Mouse (Mus musculus): ENCODE measurements around the gene Siah2. TPM values are rescaled to one million over a fixed set of nuclear protein-coding genes. Genes with fewer than 3 reads are reported as not detected.

The Siah2 gene
- polyA plus RNA-seq, 1 experiment from 2014 or later: 5.5 TPM

GRCm38 (mm10) chr3:58714767-58715166 is 22.6 kb upstream of the Siah2 start:
- H3K9ac ChIP-seq (ENCODE audit: low read depth, low read length): no peak overlapping the region
- 66% methylated on average over 2 of the region's 2 CpGs for WGBS

GRCm38 (mm10) chr3:58714034-58714433 is 21.8 kb upstream of the Siah2 start:
- no peaks in the 10 kb centered on the region for H3K4me1 ChIP-seq (replicated peaks; ENCODE audit: insufficient read depth, low read length)
- no peak for ATAC-seq (replicated peaks; ENCODE audit: low FRiP score, low read depth)
- 77% methylated on average over 2 of the region's 2 CpGs for WGBS
- no peaks in the 10 kb centered on the region for H3K36me3 ChIP-seq (ENCODE audit: insufficient read depth, low read length)
- DNase-seq (ENCODE audit: low spot score): no peak
- H3K27me3 ChIP-seq (ENCODE audit: insufficient read depth, low read length): no peaks in the 10 kb centered on the region
- no peak overlapping the region for H3K4me2 ChIP-seq (ENCODE audit: low read length)
- no peak for TF ChIP-seq CTCF (IDR thresholded peaks at IDR 0.05; ENCODE audit: low read depth)
- no peak overlapping the region for H3K9ac ChIP-seq (ENCODE audit: low read depth, low read length)
- H3K27ac ChIP-seq: no peak overlapping the region
- no peak overlapping the region for H3K4me3 ChIP-seq (replicated peaks; ENCODE audit: low read depth, low read length)
- H3K9me3 ChIP-seq (replicated peaks; ENCODE audit: low read length): no peaks in the 10 kb centered on the region

More at GRCm38 (mm10) chr3:58714767-58715166, 22.6 kb upstream of the Siah2 start:
- ATAC-seq (replicated peaks; ENCODE audit: low FRiP score, low read depth): no peak
- H3K4me3 ChIP-seq (replicated peaks; ENCODE audit: low read depth, low read length): no peak overlapping the region
- no peaks in the 10 kb centered on the region for H3K9me3 ChIP-seq (replicated peaks; ENCODE audit: low read length)
- H3K27me3 ChIP-seq (ENCODE audit: insufficient read depth, low read length): no peaks in the 10 kb centered on the region
- no peak for TF ChIP-seq CTCF (IDR thresholded peaks at IDR 0.05; ENCODE audit: low read depth)
- no peak for DNase-seq (ENCODE audit: low spot score)
- H3K4me1 ChIP-seq (replicated peaks; ENCODE audit: insufficient read depth, low read length): no peaks in the 10 kb centered on the region
- H3K36me3 ChIP-seq (ENCODE audit: insufficient read depth, low read length): no peaks in the 10 kb centered on the region
- H3K27ac ChIP-seq: no peak overlapping the region
- no peak overlapping the region for H3K4me2 ChIP-seq (ENCODE audit: low read length)

DNA sequence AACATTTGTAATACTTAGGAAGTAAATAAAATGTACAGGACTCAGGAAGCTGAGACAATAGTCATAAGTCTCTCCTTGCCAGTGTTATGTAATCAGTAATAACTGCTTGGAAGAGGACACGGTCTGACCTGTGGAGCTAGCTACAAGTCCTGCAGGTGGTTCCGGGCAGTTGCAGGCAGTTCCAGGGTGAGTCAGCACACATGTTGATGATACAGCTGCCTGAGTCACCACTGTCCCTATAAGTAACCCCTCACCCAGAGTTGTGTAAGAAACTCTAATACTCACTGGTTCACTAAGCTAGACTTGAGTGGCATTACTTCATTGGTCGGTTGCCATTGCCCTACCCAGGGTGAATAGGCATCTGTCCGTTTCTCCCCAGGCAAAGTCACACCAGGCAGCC is 21.0 kb upstream of the Siah2 start:
- H3K4me2 ChIP-seq (ENCODE audit: low read length): no peak overlapping the region
- H3K27me3 ChIP-seq (ENCODE audit: insufficient read depth, low read length): no peaks in the 10 kb centered on the region
- H3K4me3 ChIP-seq (replicated peaks; ENCODE audit: low read depth, low read length): no peak overlapping the region
- no peak for TF ChIP-seq CTCF (IDR thresholded peaks at IDR 0.05; ENCODE audit: low read depth)
- H3K27ac ChIP-seq: no peak overlapping the region
- no peak for DNase-seq (ENCODE audit: low spot score)
- no peaks in the 10 kb centered on the region for H3K36me3 ChIP-seq (ENCODE audit: insufficient read depth, low read length)
- no peak overlapping the region for H3K9ac ChIP-seq (ENCODE audit: low read depth, low read length)
- H3K9me3 ChIP-seq (replicated peaks; ENCODE audit: low read length): no peaks in the 10 kb centered on the region
- 76% methylated on average over 4 of the region's 4 CpGs for WGBS
- no peak for ATAC-seq (replicated peaks; ENCODE audit: low FRiP score, low read depth)
- no peaks in the 10 kb centered on the region for H3K4me1 ChIP-seq (replicated peaks; ENCODE audit: insufficient read depth, low read length)

DNA sequence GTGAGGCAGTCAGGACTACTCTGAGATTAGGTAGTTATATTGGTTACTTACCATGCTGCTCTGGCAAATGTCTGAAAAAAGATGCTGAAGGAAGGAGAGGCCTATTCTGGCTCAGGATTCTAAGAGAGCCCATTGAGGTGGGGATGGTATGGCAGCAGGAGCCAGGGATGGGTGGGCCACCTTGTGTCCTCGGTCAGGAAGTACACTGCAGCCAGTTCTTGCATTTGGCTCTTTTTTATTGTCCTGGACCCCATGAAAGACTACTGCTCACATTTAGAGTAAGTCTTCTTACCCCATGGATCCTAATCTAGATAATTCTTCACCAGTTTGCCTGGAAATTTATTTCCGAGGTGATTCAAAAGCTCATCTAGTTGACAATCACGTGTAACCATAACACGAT is 12.3 kb upstream of the Siah2 start:
- Histone ChIP-seq H3K27ac (no peak overlapping the region), H3K27me3 (ENCODE audit: insufficient read depth, low read length) (no peaks in the 10 kb centered on the region), H3K4me3 (replicated peaks; ENCODE audit: low read depth, low read length) (no peak overlapping the region), H3K4me2 (ENCODE audit: low read length) (no peak overlapping the region), H3K9ac (ENCODE audit: low read depth, low read length) (no peak overlapping the region), H3K9me3 (replicated peaks; ENCODE audit: low read length) (no peaks in the 10 kb centered on the region), H3K36me3 (ENCODE audit: insufficient read depth, low read length) (no peaks in the 10 kb centered on the region), H3K4me1 (replicated peaks; ENCODE audit: insufficient read depth, low read length) (no peaks in the 10 kb centered on the region)
- WGBS: 80% methylated on average over 4 of the region's 4 CpGs
- ATAC-seq (replicated peaks; ENCODE audit: low FRiP score, low read depth): no peak
- DNase-seq (ENCODE audit: low spot score): peak; percentile 15
- TF ChIP-seq CTCF (IDR thresholded peaks at IDR 0.05; ENCODE audit: low read depth): peak; percentile 36; the same call in 1 of the 2 replicates

- ATAC-seq (replicated peaks; ENCODE audit: low FRiP score, low read depth): no peak
- Histone ChIP-seq H3K36me3 (ENCODE audit: insufficient read depth, low read length) (no peaks in the 10 kb centered on the region), H3K27me3 (ENCODE audit: insufficient read depth, low read length) (no peaks in the 10 kb centered on the region), H3K27ac (no peak overlapping the region), H3K4me3 (replicated peaks; ENCODE audit: low read depth, low read length) (no peak overlapping the region), H3K4me2 (ENCODE audit: low read length) (no peak overlapping the region), H3K9me3 (replicated peaks; ENCODE audit: low read length) (no peaks in the 10 kb centered on the region), H3K9ac (ENCODE audit: low read depth, low read length) (no peak overlapping the region), H3K4me1 (replicated peaks; ENCODE audit: insufficient read depth, low read length) (no peaks in the 10 kb centered on the region)
- peak; percentile 32 for DNase-seq (ENCODE audit: low spot score)
- no peak for TF ChIP-seq CTCF (IDR thresholded peaks at IDR 0.05; ENCODE audit: low read depth)
- WGBS: 61% methylated on average over 9 of the region's 9 CpGs
These were observed 11.5 kb upstream of the Siah2 start for GRCm38 (mm10) chr3:58703748-58704147.

DNA sequence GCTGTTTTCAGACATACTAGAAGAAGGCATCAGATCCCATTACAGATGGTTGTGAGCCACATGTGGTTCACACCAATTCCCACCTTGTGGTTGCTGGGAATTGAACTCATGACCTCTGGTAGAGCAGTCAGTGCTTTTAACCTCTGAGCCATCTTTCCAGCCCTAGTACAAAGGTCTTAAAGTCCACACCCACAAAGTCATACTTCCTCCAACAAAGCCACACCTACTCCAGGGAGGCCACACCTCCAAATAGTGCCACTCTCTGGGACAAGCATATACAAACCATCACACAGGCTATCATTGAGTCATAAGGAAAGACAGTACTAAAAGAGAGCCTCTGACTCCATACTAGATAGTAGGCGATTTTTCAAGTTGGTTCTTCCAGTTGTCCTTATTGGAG is 10.1 kb upstream of the Siah2 start:
- Histone ChIP-seq H3K36me3 (ENCODE audit: insufficient read depth, low read length) (no peaks in the 10 kb centered on the region), H3K9ac (ENCODE audit: low read depth, low read length) (no peak overlapping the region), H3K27ac (no peak overlapping the region), H3K27me3 (ENCODE audit: insufficient read depth, low read length) (no peaks in the 10 kb centered on the region), H3K4me3 (replicated peaks; ENCODE audit: low read depth, low read length) (no peak overlapping the region), H3K4me1 (replicated peaks; ENCODE audit: insufficient read depth, low read length) (no peaks in the 10 kb centered on the region), H3K9me3 (replicated peaks; ENCODE audit: low read length) (no peaks in the 10 kb centered on the region), H3K4me2 (ENCODE audit: low read length) (no peak overlapping the region)
- TF ChIP-seq CTCF (IDR thresholded peaks at IDR 0.05; ENCODE audit: low read depth): no peak
- no peak for ATAC-seq (replicated peaks; ENCODE audit: low FRiP score, low read depth)
- DNase-seq (ENCODE audit: low spot score): no peak
- 100% methylated on average over 1 of the region's 1 CpGs for WGBS

- H3K4me1 ChIP-seq (replicated peaks; ENCODE audit: insufficient read depth, low read length): no peaks in the 10 kb centered on the region
- no peaks in the 10 kb centered on the region for H3K27me3 ChIP-seq (ENCODE audit: insufficient read depth, low read length)
- no peaks in the 10 kb centered on the region for H3K9me3 ChIP-seq (replicated peaks; ENCODE audit: low read length)
- no peaks in the 10 kb centered on the region for H3K36me3 ChIP-seq (ENCODE audit: insufficient read depth, low read length)
- no peak overlapping the region for H3K4me3 ChIP-seq (replicated peaks; ENCODE audit: low read depth, low read length)
- 100% methylated on average over 1 of the region's 1 CpGs for WGBS
- DNase-seq (ENCODE audit: low spot score) (no peak), ATAC-seq (replicated peaks; ENCODE audit: low FRiP score, low read depth) (no peak)
- no peak overlapping the region for H3K4me2 ChIP-seq (ENCODE audit: low read length)
- no peak for TF ChIP-seq CTCF (IDR thresholded peaks at IDR 0.05; ENCODE audit: low read depth)
- no peak overlapping the region for H3K27ac ChIP-seq
- H3K9ac ChIP-seq (ENCODE audit: low read depth, low read length): no peak overlapping the region
These were observed 9.2 kb upstream of the Siah2 start for GRCm38 (mm10) chr3:58701441-58701840.

Measured in kidney, postnatal 0 days (tissue).